In genomic region chr6:94575526-94576166, GRCm38 (mm10) we compare ENCODE assay signal across 15 mouse cellular contexts.
A peak's percentile ranks its signal among the peaks of the same experiment; 100 is the strongest.
DNase-seq lines count a peak whose midpoint lies in the region; ATAC-seq and TF ChIP-seq lines count a peak whose summit lies in the region.
"Had no signal": no experiment of that assay in that cellular context is flagged by ENCODE, and none has a peak within 500 bp of the region (broad histone marks: within the 10 kb centered on the region; RNA-seq: fewer than 3 reads in every experiment).

No protein-coding gene starts in this region.

- H3K36me3 ChIP-seq in neural tube, embryonic 12.5 days: no peaks in the 10 kb centered on the region
- H3K36me3 ChIP-seq in forebrain, postnatal 0 days (ENCODE audit: insufficient read depth): no peaks in the 10 kb centered on the region
- no peaks in the 10 kb centered on the region for H3K36me3 ChIP-seq in midbrain, embryonic 11.5 days (ENCODE audit: control insufficient read depth, insufficient read depth, low read length)
- H3K36me3 ChIP-seq: limb, embryonic 10.5 days; liver, embryonic 13.5 days had no signal

- peaks cover 18% of the 10 kb centered on the region for H3K4me1 ChIP-seq in neural tube, embryonic 12.5 days
- H3K4me1 ChIP-seq in forebrain, postnatal 0 days (ENCODE audit: insufficient read depth): no peaks in the 10 kb centered on the region; the same call in 1 of the 2 replicates
- peaks cover 18% of the 10 kb centered on the region for H3K4me1 ChIP-seq in midbrain, embryonic 11.5 days (ENCODE audit: control insufficient read depth, insufficient read depth, low read length)
- H3K4me1 ChIP-seq: limb, embryonic 10.5 days; liver, embryonic 13.5 days had no signal

- no peak for DNase-seq in neural tube, embryonic 10.5 days (ENCODE audit: extremely low spot score, low spot score)
- peak; percentile 56 for DNase-seq in forebrain, postnatal 0 days
- peak; percentile 83 for DNase-seq in midbrain, embryonic 11.5 days (ENCODE audit: low spot score, missing footprints)
- no peak for DNase-seq in gastrocnemius, postnatal 10 days
- no peak for DNase-seq in right cerebral cortex, postnatal 36 days (ENCODE audit: low spot score in 2 of 2)
- no peak for DNase-seq in embryo, embryonic 9.5 days (ENCODE audit: extremely low spot score)
- DNase-seq: cerebellum, adult 8-10 months; gastrocnemius, adult 2 months; kidney, postnatal 25 days; liver, embryonic 13.5 days; right cerebral cortex, postnatal 25 days; thymus, adult 2 months had no signal

- 37% methylated on average over 9 of the region's 9 CpGs for WGBS in neural tube, embryonic 12.5 days
- WGBS in forebrain, postnatal 0 days: 24% methylated on average over 9 of the region's 9 CpGs
- WGBS in midbrain, embryonic 11.5 days: 39% methylated on average over 9 of the region's 9 CpGs

- no peak for ATAC-seq in neural tube, embryonic 12.5 days (ENCODE audit: low FRiP score, low read depth)
- ATAC-seq in forebrain, postnatal 0 days: peak; percentile 85
- ATAC-seq in midbrain, embryonic 11.5 days (ENCODE audit: low FRiP score): 0 out of 2 replicates have a peak, but pooled peaks have one; percentile 51

- H3K9ac ChIP-seq in neural tube, embryonic 12.5 days: no peak overlapping the region
- H3K9ac ChIP-seq in forebrain, postnatal 0 days: no peak overlapping the region
- peak overlapping the region; percentile 22; the same call in 1 of the 2 replicates for H3K9ac ChIP-seq in midbrain, embryonic 11.5 days (ENCODE audit: low read length)
- H3K9ac ChIP-seq: liver, embryonic 13.5 days had no signal

- no peak overlapping the region for H3K4me3 ChIP-seq in neural tube, embryonic 12.5 days
- no peak overlapping the region for H3K4me3 ChIP-seq in forebrain, postnatal 0 days (ENCODE audit: low read depth, low read length)
- H3K4me3 ChIP-seq in midbrain, embryonic 11.5 days (ENCODE audit: low read depth, low read length): no peak overlapping the region
- H3K4me3 ChIP-seq: gastrocnemius, adult 2 months; limb, embryonic 10.5 days; liver, embryonic 13.5 days had no signal

- no peaks in the 10 kb centered on the region for H3K9me3 ChIP-seq in neural tube, embryonic 12.5 days
- H3K9me3 ChIP-seq in forebrain, postnatal 0 days (ENCODE audit: low read length): no peaks in the 10 kb centered on the region
- H3K9me3 ChIP-seq in midbrain, embryonic 11.5 days (ENCODE audit: control insufficient read depth, low read length): no peaks in the 10 kb centered on the region
- H3K9me3 ChIP-seq: limb, embryonic 10.5 days; liver, embryonic 13.5 days had no signal

- no peak for TF ChIP-seq CTCF in forebrain, postnatal 0 days (IDR thresholded peaks at IDR 0.05; ENCODE audit: low read depth)

- no peak overlapping the region for H3K27ac ChIP-seq in neural tube, embryonic 12.5 days
- H3K27ac ChIP-seq in forebrain, postnatal 0 days (ENCODE audit: low read depth, low read length): peak overlapping the region; percentile 47; the same call in 1 of the 2 replicates
- peak overlapping the region; percentile 44 for H3K27ac ChIP-seq in midbrain, embryonic 11.5 days (ENCODE audit: low read depth, low read length)
- H3K27ac ChIP-seq: gastrocnemius, adult 2 months; limb, embryonic 10.5 days; liver, embryonic 13.5 days had no signal

- no peaks in the 10 kb centered on the region for H3K27me3 ChIP-seq in neural tube, embryonic 12.5 days (replicated peaks)
- no peaks in the 10 kb centered on the region for H3K27me3 ChIP-seq in forebrain, postnatal 0 days (ENCODE audit: insufficient read depth, low read length)
- H3K27me3 ChIP-seq in midbrain, embryonic 11.5 days (ENCODE audit: control insufficient read depth, insufficient read depth, low read length): no peaks in the 10 kb centered on the region
- H3K27me3 ChIP-seq: CH12.LX; liver, embryonic 13.5 days had no signal

- H3K4me2 ChIP-seq in neural tube, embryonic 12.5 days (replicated peaks): 0 out of 2 replicates have a peak overlapping the region, but pooled peaks have one; percentile 22
- H3K4me2 ChIP-seq in forebrain, postnatal 0 days (ENCODE audit: low read depth): no peak overlapping the region
- H3K4me2 ChIP-seq in midbrain, embryonic 11.5 days: no peak overlapping the region
- H3K4me2 ChIP-seq: liver, embryonic 13.5 days had no signal

Comparison
In these comparisons a context has a peak if more than half of its experiments do, and no peak if none do; other contexts are left out.
1. DNase-seq: peak in forebrain, postnatal 0 days (single experiment) and midbrain, embryonic 11.5 days (single experiment); none in neural tube, embryonic 10.5 days (single experiment), gastrocnemius, postnatal 10 days (single experiment), right cerebral cortex, postnatal 36 days (0 of 2) and embryo, embryonic 9.5 days (single experiment).